Mouse (Mus musculus) ovary, postnatal 14 days (tissue): Measurements from ENCODE around the gene Smim6.
A peak's percentile ranks its signal among the peaks of the same experiment; 100 is the strongest.

Experiments
- DNase-seq: peaks from one replicate; pipeline ENCODE4 v3.0.0; 2022; ENCODE audit warnings: low spot score

The Smim6 gene

GRCm38 (mm10) chr11:115933747-115934110, 21.9 kb downstream of the Smim6 start:
- DNase-seq, result no peak

GRCm38 (mm10) chr11:115939690-115940329, 28.0 kb downstream of the Smim6 start:
- peak; percentile 59 for DNase-seq

GRCm38 (mm10) chr11:115941980-115942379, 30.2 kb downstream of the Smim6 start:
- DNase-seq, result no peak

DNA sequence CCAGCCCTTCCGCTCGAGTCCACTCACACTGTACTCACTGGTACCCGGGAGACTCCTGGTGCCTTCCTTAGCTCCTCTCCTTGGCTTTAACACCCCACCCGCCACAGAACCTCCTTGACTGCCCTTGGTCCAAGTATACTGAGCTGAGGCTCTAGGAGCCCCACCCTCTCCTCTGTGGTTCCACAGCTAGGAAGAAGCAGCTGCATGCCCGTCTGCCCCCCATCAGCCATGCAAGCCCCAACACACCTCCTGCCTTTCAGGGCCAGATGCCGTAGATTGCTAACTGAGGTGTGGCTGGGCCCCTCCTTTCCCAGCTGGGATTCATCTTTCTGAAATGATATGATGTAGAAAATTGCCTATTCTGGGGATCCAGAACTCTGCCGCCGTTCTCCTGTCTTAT, 33.4 kb downstream of the Smim6 start:
- DNase-seq, result no peak

DNA sequence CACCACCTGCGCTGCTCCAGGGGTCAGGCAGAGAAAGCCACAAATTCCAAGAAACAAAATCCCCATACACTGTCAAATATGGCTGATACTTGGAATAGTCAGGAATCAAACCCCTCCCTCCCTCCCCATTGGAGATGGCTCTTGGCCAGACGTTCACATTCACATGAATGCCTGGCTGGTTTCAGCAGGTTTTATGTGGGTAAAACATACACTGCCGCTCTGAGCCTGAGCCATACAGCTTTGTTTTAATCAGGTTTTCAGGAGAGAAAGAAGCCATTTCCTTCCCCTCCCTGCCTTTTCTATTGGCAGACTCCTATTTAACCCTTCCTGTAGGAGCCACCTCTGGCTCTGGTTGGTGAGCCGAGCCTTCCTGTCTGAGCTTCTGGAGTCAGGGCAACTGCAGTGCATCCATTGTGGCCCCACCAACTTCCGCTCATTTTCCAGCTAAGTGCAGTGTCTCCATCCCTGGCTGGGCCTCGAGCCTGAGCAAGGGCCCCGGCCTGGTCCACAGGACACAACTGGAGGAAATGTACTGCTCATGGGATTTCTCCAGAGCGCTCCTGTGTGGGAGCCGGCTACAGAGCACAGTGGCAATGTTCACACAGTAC, 34.5 kb downstream of the Smim6 start:
- no peak for DNase-seq

GRCm38 (mm10) chr11:115948316-115948715, 36.5 kb downstream of the Smim6 start:
- DNase-seq, result no peak

- no peak for DNase-seq
Observed at GRCm38 (mm10) chr11:115950719-115951118, 38.9 kb downstream of the Smim6 start.

GRCm38 (mm10) chr11:115954712-115955111, 42.9 kb downstream of the Smim6 start:
- no peak for DNase-seq

- no peak for DNase-seq
Observed at GRCm38 (mm10) chr11:115955195-115955858, 43.5 kb downstream of the Smim6 start.

DNA sequence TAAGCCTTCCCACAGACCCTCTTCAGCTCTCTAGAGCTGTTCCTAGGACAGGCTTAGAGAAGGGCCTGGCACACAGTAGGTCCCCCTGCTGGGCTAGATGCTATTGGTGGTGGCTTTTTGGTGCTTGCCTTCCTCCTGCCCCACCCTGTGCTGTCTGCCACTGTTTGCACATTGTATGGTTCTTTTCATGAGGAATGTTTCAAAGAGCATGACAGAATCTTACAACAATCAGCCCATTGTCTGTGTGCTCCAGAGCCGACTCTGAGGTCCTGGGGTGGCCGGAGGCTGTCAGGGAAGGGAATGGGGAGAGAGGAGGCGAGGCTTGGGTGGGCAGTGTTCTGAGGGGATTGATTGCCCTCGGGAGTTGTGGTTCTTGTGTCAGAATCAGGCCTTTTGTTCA, 44.6 kb downstream of the Smim6 start:
- DNase-seq, result no peak

- DNase-seq, result no peak
Observed at GRCm38 (mm10) chr11:115957971-115958370, 46.2 kb downstream of the Smim6 start.

GRCm38 (mm10) chr11:115959018-115959417, 47.2 kb downstream of the Smim6 start:
- DNase-seq, result no peak

DNA sequence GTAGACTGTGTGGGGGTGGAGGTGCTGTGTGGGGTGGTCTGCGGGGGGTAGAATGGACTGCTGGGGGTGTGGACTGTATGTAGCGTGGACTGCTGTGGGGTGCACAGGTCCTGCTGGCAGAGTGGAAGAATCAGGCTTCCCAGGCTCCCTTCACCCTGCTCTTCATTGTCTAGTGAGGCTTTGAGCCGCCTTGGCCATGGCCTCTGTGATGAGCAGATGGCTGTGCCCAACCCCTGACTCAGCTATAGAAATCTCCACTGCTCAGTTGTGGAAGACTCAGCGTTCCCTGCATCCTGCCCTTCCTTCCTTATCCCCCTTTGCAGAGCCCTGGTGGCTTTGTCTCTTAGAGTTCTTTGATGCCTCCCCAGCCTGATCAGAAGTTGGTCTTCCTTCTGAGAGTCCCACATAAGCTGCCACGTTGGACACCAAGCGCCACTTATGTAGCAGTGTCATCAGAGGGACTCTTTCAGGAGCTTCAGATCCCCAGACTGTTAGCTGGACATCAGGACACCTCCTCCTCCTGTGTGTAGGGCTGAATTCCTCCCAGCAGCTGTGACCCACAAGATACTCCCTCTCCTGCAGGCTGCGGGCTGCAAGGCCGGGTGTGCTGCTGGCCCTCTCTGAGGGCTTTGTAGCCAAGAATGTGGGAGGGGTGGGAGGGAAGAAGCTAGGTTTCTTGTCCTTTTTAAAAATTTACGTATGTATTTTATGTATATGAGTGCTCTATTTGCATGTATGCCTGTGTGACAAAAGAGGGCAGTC, 51.0 kb downstream of the Smim6 start:
- no peak for DNase-seq
